Mouse (Mus musculus): ENCODE data around the gene Gzmd.

Gzmd gene

GRCm38 (mm10) chr14:56082016-56082415, 50.4 kb downstream of the Gzmd start:
- no peak for DNase-seq (ENCODE audit: low spot score)

Data from spleen, adult 12 weeks (tissue).